Mouse (Mus musculus) liver, embryonic 13.5 days (tissue): ENCODE measurements around the gene Nvl. TPM values are rescaled to one million over a fixed set of nuclear protein-coding genes. Genes with fewer than 3 reads are reported as not detected.
A peak's percentile ranks its signal among the peaks of the same experiment; 100 is the strongest.

Experiments
- ATAC-seq: fragments of 200-750 bp; cut with Nextera tagmentation; 2 replicates; pipeline ENCODE4 v1.8.0; 2017; ENCODE audit warnings: low read depth, mild to moderate bottlenecking, moderate number of reproducible peaks, moderate library complexity
- DNase-seq: peaks from one replicate; pipeline ENCODE4 v3.0.0; 2022
- H3K27ac ChIP-seq: fragments of 300-500 bp; sonication (generic); 2 replicates; pipeline ENCODE4 v1.5.1; 2015; ENCODE audit warnings: moderate library complexity, mild to moderate bottlenecking, inconsistent platforms
- H3K27me3 ChIP-seq: fragments of 300-500 bp; sonication (generic); 2 replicates; pipeline ENCODE4 v1.6.1; 2015; ENCODE audit warnings: mild to moderate bottlenecking, inconsistent platforms
- H3K36me3 ChIP-seq: fragments of 300-500 bp; sonication (generic); 2 replicates; pipeline ENCODE4 v1.6.1; 2015; ENCODE audit warnings: mild to moderate bottlenecking, inconsistent platforms
- H3K4me1 ChIP-seq: fragments of 300-500 bp; sonication (generic); replicated peaks from 2 replicates; pipeline ENCODE4 v1.6.1; 2015; ENCODE audit warnings: inconsistent platforms
- H3K4me2 ChIP-seq: fragments of 300-500 bp; sonication (generic); 2 replicates; pipeline ENCODE4 v1.6.1; 2015; ENCODE audit warnings: inconsistent platforms, mild to moderate bottlenecking, moderate library complexity
- H3K4me3 ChIP-seq: fragments of 300-500 bp; sonication (generic); replicated peaks from 2 replicates; pipeline ENCODE4 v1.5.1; 2015; ENCODE audit warnings: mild to moderate bottlenecking, inconsistent platforms
- H3K9ac ChIP-seq: fragments of 300-500 bp; sonication (generic); 2 replicates; pipeline ENCODE4 v1.6.1; 2015; ENCODE audit warnings: mild to moderate bottlenecking, inconsistent platforms
- H3K9me3 ChIP-seq: fragments of 300-500 bp; sonication (generic); replicated peaks from 2 replicates; pipeline ENCODE4 v1.6.1; 2016; ENCODE audit warnings: inconsistent platforms
- WGBS: fragments of 180-500 bp; shearing (Covaris S2); methylation state at CpG from one replicate; pipeline ENCODE4 v1.1.7; 2015; ENCODE audit not compliant: insufficient replicate concordance; 5-methylcytosine and 5-hydroxymethylcytosine counted together
- polyA plus RNA-seq: library from polyadenylated mRNA; unstranded; fragments of >200 nt; fragmentation: Nextera tagmentation; extraction: Ambion mirVana; gene quantifications from 2 replicates; pipeline ENCODE4 v1.2.1, GENCODE M21; 2015

Gene Nvl
- 13.8 and 16.8 TPM in 2 replicates for polyA plus RNA-seq

DNA sequence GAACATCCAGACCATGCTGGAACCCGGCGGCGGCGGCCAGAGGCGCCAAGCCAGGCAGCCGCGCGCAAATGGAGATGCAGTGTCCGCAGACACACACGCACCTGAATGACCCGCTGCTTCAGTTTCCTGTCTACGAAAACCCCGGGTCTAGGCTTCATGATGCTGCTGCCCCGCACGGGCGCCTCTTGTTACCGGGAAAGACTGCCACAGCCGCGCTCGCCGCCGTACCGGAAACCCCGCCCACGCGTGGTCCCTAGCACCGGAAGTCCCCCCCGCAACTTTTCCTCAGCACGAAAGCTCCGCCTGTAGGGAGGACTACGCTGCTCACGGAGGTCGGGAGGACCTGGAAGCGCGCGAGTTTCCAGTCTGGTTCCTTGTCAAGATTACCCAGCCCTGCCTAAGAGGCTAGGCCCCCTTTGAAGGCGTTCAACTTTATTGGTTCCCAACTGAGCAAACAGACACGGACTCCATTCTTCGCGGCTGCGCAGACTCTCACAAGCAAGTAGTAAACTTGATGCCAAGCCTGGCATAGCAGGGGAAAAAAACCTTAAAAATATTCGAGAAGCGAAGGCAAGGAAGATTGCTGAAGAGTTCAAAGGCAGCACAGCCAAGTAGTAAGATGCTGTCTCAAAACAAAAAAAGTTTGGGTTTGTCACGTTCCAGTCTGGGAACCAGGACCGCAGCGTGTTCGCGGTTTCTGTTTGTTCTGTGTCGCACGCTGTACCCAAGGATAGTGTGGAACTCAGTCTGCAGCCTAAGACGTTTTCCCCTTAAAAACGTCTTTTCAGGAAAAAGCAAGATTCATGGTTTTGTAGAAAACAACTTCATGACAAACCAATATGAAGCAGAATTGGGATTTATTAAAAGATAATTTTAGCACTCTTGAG lies at the start of gene Nvl, which contains the start of gene Cnih4:
TSS of gene Nvl (minus strand) at position 255 of the 887 bp plus-strand sequence.
TSS of gene Cnih4 (plus strand) at position 744 of the 887 bp plus-strand sequence.
- Histone ChIP-seq H3K27me3 (no peaks in the 10 kb centered on the region), H3K9me3 (no peaks in the 10 kb centered on the region), H3K9ac (peak within 1 kb of the TSS; percentile 86), H3K4me1 (peaks cover 52% of the 10 kb centered on the region), H3K4me3 (peak within 1 kb of the TSS; percentile 86), H3K27ac (peak within 1 kb of the TSS; percentile 94), H3K4me2 (peak within 1 kb of the TSS; percentile 81), H3K36me3 (peaks cover 25% of the 10 kb centered on the region)
- peak; percentile 97 for ATAC-seq
- WGBS: under 1% methylated on average over 52 of the region's 52 CpGs
- peak; percentile 91 for DNase-seq

DNA sequence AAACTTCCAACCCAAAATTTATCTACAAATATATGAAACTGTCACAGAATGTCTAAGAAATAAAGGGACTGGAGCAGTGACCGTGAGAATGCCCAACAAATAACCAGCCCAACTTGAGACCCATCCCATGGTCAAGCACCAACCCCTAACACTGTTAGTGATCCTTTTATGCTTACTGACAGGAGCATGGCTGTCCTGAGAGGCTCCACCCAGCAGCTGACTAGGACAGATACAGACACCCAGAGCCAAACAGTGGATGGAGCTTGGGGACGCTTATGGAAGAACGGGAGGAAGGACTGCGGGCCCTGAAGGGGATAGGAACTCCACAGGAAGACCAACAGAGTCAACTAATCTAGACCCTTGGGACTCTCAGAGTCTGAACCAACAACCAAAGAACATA lies 44.9 kb upstream of the Nvl start:
- 57% methylated on average over 4 of the region's 4 CpGs for WGBS
- no peak for DNase-seq

DNA sequence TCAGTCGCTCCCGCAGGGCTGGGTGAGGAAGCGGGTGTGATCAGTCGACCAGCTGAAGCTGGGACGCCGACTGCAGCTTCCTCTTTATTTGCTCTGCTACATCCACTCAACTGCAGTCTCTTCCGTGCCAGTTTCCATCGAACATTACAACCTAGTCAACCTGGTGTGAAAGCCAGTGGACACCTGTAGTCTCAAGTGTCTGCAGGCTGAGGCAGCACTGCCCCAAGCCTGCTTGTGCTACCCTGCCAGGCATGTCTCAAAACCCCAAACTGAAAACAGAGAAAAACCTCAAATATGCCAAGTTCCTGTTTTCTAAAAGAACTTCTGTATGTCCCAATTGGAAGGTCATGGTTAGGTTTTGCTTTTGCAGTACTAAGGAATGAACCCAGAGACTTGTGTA lies 26.2 kb upstream of the Nvl start:
- Histone ChIP-seq H3K4me2 (no peak overlapping the region), H3K9me3 (no peaks in the 10 kb centered on the region), H3K9ac (no peak overlapping the region), H3K27me3 (no peaks in the 10 kb centered on the region), H3K36me3 (peaks cover 53% of the 10 kb centered on the region), H3K27ac (peak overlapping the region; percentile 31), H3K4me1 (no peaks in the 10 kb centered on the region), H3K4me3 (no peak overlapping the region)
- DNase-seq (no peak), ATAC-seq (no peak)
- WGBS: 18% methylated on average over 8 of the region's 8 CpGs

More for the DNA sequence above, 44.9 kb upstream of the Nvl start:
- H3K4me2 ChIP-seq: no peak overlapping the region
- H3K9ac ChIP-seq: no peak overlapping the region
- H3K36me3 ChIP-seq: peaks cover 94% of the 10 kb centered on the region
- peak; percentile 69 for ATAC-seq
- H3K4me1 ChIP-seq: peaks cover 9% of the 10 kb centered on the region
- no peak overlapping the region for H3K4me3 ChIP-seq
- no peaks in the 10 kb centered on the region for H3K9me3 ChIP-seq
- H3K27me3 ChIP-seq: no peaks in the 10 kb centered on the region
- 0 out of 2 replicates have a peak overlapping the region, but pooled peaks have one; percentile 8 for H3K27ac ChIP-seq

DNA sequence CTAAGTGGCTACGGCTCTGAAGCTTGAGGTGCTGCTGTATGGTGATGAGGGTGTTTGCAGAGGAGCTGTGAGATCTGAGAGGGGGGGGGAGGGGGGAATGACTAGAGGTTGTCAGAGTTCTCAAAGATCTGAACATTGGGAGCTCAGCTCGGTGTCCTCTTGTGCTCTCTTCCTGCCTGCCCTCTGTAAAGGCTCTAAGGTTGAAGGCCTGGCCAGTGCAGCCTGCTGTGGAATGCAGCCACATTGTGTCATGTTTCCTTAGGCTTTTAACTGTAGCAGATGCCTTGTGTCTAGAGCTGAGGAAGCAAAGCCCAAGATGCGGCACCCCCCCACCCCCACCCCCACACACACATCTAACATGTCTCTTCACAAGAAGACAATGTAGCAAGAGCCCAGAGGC lies 24.4 kb upstream of the Nvl start:
- Histone ChIP-seq H3K9ac (no peak overlapping the region), H3K4me1 (no peaks in the 10 kb centered on the region), H3K4me2 (no peak overlapping the region), H3K4me3 (no peak overlapping the region), H3K27ac (no peak overlapping the region), H3K9me3 (no peaks in the 10 kb centered on the region), H3K27me3 (no peaks in the 10 kb centered on the region), H3K36me3 (peaks cover 58% of the 10 kb centered on the region)
- 73% methylated on average over 3 of the region's 3 CpGs for WGBS
- ATAC-seq (no peak), DNase-seq (no peak)

DNA sequence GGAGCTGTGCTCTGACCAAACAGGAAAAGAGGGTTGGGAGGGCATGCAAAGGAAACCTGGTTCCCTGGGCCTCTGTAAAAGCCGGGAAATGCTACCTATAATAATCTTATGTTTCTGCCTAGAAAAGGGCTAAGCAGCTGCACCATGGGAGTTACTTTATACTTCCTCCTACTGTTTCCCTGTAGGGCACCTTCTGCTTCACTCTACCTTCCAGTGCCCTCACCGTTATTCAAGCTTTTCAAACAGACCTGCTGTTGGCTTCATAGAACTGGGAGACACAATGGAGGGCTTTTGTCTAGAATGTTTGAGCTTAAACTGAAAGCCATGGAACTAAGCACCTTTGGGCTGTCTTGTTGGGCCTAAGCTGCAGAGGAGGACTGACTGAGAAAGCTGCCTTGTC lies 23.8 kb upstream of the Nvl start:
- H3K9ac ChIP-seq: no peak overlapping the region
- H3K9me3 ChIP-seq: no peaks in the 10 kb centered on the region
- no peaks in the 10 kb centered on the region for H3K4me1 ChIP-seq
- H3K4me3 ChIP-seq: no peak overlapping the region
- no peaks in the 10 kb centered on the region for H3K27me3 ChIP-seq
- H3K27ac ChIP-seq: no peak overlapping the region
- 79% methylated on average over 2 of the region's 2 CpGs for WGBS
- peaks cover 61% of the 10 kb centered on the region for H3K36me3 ChIP-seq
- no peak overlapping the region for H3K4me2 ChIP-seq
- no peak for DNase-seq
- ATAC-seq: no peak

DNA sequence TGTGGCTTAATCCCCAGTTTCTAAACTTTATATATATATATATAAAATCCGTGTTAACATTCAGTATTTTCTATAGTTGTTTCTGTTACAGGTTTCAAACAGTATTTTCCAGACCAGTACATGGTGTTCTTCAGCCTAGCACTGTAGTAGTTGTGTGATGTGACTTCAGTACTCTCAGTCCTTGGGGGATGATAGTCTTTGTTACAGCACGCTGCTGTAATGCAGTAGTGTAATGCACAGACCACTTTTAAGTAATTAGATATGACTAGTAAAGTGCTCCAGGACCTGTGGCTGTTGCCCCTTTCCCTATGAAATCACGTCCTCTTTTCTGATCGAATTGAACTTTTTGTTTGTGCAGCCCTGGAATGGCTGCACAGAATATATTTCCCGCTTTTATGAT lies 7.5 kb upstream of the Nvl start:
- DNase-seq (no peak), ATAC-seq (no peak)
- WGBS: 39% methylated on average over 5 of the region's 5 CpGs
- peaks cover 60% of the 10 kb centered on the region for H3K4me1 ChIP-seq
- H3K4me2 ChIP-seq: peak overlapping the region; percentile 91
- peak overlapping the region; percentile 97 for H3K9ac ChIP-seq
- H3K4me3 ChIP-seq: peak overlapping the region; percentile 96
- no peaks in the 10 kb centered on the region for H3K9me3 ChIP-seq
- H3K27me3 ChIP-seq: no peaks in the 10 kb centered on the region
- H3K36me3 ChIP-seq: peaks cover 21% of the 10 kb centered on the region
- peak overlapping the region; percentile 86; the same call in 1 of the 2 replicates for H3K27ac ChIP-seq

DNA sequence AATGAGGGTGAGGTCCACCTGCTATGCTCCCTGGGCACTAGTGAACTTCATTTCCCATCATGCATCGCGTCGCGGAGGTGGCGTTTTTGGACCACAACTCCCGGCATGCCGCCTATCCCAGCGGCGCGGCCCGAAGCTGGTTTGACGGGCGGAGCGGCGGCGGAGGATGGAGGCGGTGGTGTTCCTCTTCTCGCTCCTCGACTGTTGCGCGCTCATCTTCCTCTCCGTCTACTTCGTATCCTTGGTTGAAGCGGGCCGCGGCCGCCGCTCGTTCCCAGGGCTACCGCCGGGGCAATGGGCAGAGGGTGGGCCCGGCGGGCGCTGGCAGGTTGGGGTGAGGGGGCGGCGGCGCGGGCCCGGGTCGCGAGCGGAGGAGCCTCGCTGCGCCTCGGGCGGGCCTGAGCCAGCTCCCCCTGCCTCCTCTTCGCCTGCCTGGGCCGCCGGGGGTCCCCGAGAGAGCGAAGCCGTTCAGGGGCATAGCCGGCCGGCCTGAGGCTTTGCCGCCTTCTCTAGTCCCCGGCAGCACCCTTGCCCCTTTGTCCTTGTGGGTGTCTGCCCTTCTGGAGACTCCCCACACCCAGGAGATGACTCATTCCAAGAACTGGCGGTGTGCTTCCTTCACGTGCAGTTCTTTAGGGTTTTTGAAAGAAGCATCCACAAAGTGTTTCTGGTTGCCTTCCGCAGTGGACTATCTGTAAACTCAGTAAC lies 7.0 kb upstream of the Nvl start:
- peaks cover 66% of the 10 kb centered on the region for H3K4me1 ChIP-seq
- H3K27me3 ChIP-seq: no peaks in the 10 kb centered on the region
- H3K27ac ChIP-seq: peak overlapping the region; percentile 86
- H3K36me3 ChIP-seq: peaks cover 20% of the 10 kb centered on the region
- no peaks in the 10 kb centered on the region for H3K9me3 ChIP-seq
- DNase-seq (peak; percentile 83), ATAC-seq (peak; percentile 87)
- peak overlapping the region; percentile 97 for H3K9ac ChIP-seq
- peak overlapping the region; percentile 96 for H3K4me3 ChIP-seq
- H3K4me2 ChIP-seq: peak overlapping the region; percentile 91
- WGBS: under 1% methylated on average over 59 of the region's 59 CpGs

DNA sequence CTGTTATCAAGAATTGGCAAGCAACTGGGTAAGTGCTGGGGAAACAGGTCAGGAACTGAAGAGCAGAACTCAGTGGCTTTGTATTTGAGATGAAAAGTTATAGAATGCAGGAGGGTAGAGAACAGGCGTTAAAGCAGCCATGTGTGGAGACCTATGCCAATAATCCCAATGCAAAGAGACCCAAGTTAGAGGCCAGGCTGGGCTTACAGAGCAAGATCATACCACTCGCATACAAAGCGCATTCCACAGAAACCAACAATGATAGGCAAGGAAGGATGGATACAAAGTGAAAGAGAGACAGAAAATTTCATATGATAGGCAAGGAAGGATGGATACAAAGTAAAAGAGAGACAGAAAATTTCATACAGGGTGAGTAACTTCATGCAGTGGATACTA lies 6.4 kb upstream of the Nvl start:
- 70% methylated on average over 3 of the region's 3 CpGs for WGBS
- Histone ChIP-seq H3K9ac (peak overlapping the region; percentile 37; the same call in 1 of the 2 replicates), H3K4me1 (peaks cover 72% of the 10 kb centered on the region), H3K27me3 (no peaks in the 10 kb centered on the region), H3K4me2 (peak overlapping the region; percentile 91), H3K36me3 (peaks cover 14% of the 10 kb centered on the region), H3K9me3 (no peaks in the 10 kb centered on the region), H3K27ac (peak overlapping the region; percentile 82), H3K4me3 (peak overlapping the region; percentile 96)
- DNase-seq: no peak
- ATAC-seq: no peak

DNA sequence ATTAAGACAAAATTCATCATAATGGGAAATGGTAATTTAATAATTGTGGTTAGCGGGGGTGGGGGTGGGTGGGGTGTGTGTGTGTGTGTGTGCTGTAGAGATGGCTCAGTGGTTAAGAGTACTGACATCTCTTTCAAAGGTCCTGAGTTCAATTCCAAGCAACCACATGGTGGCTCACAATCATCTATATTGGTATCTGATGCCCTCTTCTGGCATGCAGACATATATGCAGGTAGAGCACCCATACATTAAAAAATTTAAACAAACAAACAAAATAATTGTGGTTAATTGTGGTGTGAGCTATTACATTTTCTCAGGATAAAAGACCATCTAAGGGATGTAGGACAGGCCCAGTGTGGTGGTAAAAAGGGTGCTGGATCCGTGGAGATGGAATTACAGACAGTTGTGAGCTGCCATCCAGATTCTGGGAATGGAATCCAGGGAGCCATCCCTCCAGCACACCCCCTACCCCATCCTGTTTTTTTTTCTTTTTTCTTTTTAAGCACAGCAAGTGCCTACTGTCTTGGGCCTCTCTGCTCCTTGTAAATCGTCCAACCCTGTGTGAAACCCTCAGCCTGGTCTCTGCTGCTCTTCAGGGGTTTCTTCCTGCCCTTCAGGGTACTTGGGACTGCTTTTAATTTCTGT lies 5.5 kb upstream of the Nvl start:
- peak overlapping the region; percentile 60 for H3K4me2 ChIP-seq
- peaks cover 71% of the 10 kb centered on the region for H3K4me1 ChIP-seq
- H3K27ac ChIP-seq: peak overlapping the region; percentile 82

DNA sequence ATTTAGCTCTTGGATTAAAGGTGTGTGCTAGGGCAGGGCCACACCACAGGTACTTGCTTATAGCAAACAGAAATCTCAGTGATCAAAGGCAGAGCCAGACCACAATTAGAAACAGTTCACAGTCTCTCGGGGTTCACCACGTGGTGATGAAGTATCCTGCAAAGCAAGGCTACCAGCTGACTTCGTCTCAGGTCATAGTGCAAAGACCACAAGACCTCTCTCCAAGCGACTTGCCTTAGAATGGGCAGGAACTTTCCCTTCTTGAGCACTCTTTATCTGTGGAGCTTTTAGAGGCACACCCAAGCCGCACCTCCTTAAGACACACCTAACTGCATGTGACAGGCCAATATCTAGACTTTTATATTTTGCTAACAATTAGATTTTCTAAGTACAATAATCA lies 4.5 kb upstream of the Nvl start:
- ATAC-seq (peak; percentile 44), DNase-seq (peak; percentile 29)
- Histone ChIP-seq H3K27me3 (no peaks in the 10 kb centered on the region), H3K9me3 (no peaks in the 10 kb centered on the region), H3K4me2 (peak overlapping the region; percentile 60), H3K4me1 (peaks cover 72% of the 10 kb centered on the region), H3K36me3 (no peaks in the 10 kb centered on the region), H3K9ac (peak overlapping the region; percentile 42; the same call in 1 of the 2 replicates), H3K4me3 (peak overlapping the region; percentile 11), H3K27ac (peak overlapping the region; percentile 82)
- 23% methylated on average over 5 of the region's 5 CpGs for WGBS

More for the DNA sequence above, 5.5 kb upstream of the Nvl start:
- ATAC-seq (no peak), DNase-seq (no peak)
- H3K27me3 ChIP-seq: no peaks in the 10 kb centered on the region
- no peak overlapping the region for H3K4me3 ChIP-seq
- peaks cover 5% of the 10 kb centered on the region for H3K36me3 ChIP-seq
- no peaks in the 10 kb centered on the region for H3K9me3 ChIP-seq
- WGBS: 65% methylated on average over 3 of the region's 3 CpGs
- peak overlapping the region; percentile 42 for H3K9ac ChIP-seq

DNA sequence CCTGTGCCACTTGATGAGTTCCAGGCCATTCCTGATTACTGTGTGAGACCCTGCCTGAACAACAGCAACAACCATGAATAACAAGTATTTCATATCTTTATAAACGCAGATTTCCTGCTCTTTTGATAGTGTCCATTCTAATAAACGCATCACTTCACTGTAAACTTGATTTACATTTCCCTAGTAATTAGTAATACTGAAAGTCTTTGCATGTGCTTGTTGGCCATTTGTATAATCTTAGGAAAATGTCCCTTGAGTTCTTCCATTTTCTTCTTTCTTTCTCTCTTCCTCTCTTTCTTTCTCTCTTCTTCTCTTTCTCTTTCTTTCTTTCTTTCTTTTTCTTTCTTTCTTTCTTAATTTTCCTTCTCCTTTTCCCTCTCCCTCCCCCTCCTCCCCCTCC lies 2.2 kb upstream of the Nvl start:
- peak overlapping the region; percentile 51; the same call in 1 of the 2 replicates for H3K27ac ChIP-seq
- H3K27me3 ChIP-seq: no peaks in the 10 kb centered on the region
- H3K4me1 ChIP-seq: peaks cover 67% of the 10 kb centered on the region
- H3K9ac ChIP-seq: peak overlapping the region; percentile 86
- DNase-seq (no peak), ATAC-seq (no peak)
- H3K4me3 ChIP-seq: peak overlapping the region; percentile 86
- H3K9me3 ChIP-seq: no peaks in the 10 kb centered on the region
- whole genome bisulfite sequencing: 59% methylated on average over 2 of the region's 2 CpGs
- peak overlapping the region; percentile 81 for H3K4me2 ChIP-seq
- peaks cover 6% of the 10 kb centered on the region for H3K36me3 ChIP-seq
